Mouse (Mus musculus) urinary bladder, postnatal 0 days (tissue): Measurements from ENCODE around the gene Coq3. TPM values are rescaled to one million over a fixed set of nuclear protein-coding genes. Genes with fewer than 3 reads are reported as not detected.

Source experiments
- polyA plus RNA-seq: library from polyadenylated mRNA; unstranded; fragments of >200 nt; fragmentation: Nextera tagmentation; extraction: Ambion mirVana; gene quantifications from 2 replicates; pipeline ENCODE4 v1.2.1, GENCODE M21; 2015

Gene Coq3
- 13.3 and 14.1 TPM in 2 replicates for polyA plus RNA-seq

DNA sequence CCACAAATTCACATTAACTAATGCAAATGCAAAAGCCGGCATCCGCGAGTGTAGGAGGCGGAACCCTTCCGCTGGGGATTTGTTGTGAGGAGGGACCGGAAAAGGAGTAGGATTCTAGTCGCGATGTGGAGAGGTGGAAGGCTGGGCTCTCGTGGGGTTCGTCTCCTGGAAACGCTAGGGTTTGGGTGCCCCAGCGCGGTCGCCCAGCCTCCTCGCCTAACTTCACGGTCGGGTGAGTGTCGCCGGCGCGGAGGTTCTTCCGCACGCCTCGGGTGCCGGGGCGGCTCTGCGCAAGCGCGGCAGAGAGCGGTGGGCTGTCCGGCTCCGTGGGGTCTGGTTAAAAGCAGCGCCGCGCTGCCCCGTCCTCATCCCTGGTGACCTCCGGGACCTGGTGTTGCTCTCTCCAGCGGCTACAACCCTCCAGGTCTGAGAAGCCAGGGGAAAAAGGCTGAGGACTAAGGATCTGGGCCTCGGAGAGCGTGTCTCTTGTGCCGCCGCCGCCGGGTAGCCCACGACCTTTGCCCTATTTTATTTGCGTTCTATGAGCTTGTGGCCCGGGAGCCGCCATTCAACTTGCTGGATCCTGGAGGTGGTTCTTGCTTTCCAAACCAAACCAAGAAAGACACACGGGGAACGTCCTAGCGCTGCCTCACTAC, at the start of gene Coq3:
TSS of gene Coq3 (plus strand) at position 109 of the 656 bp plus-strand sequence.

DNA sequence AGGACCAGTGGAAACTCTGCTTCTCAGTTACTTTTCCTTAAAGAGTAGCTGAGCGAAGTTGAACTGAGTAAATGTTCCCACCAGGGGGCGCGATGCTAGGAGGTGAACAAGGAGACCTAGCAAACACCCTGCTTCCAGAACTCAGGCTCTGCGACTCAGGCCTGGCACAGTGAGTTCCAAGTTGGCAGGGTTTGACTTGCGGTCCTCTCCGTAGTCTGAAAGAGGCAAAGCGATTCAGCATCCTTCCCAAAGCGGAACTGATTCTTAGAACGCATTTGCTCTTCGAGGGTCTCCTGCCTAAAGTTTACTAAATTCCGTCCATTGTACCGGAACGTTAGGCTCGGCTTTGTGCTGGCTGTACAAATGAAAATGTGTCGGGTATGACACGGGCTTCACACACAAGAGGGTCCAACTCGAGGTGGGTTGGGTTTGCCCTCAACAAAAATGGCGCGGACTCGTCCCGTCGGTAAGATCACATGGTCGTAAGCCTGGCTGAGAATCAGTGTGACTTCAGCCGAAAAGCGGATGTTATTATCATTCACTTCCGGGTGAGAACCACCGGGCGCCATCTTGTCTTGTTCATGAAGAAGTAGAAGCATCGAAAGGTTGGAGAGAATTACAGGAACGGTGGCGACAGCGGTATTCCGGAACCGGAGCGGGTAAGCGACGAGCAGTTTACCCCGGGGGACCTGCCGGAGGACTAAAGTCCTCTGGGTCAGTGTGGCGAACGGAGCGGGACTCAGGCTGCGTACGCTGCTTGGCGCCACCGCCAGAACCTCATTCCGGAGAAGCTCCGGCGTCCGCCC, 31.8 kb upstream of the Coq3 start, which contains the start of gene Pnisr:
TSS of gene Pnisr (plus strand) at position 103 of the 806 bp plus-strand sequence.

GRCm38 (mm10) chr4:21930971-21931771, 51.7 kb downstream of the Coq3 start, which contains the start of gene Faxc:
Gene Faxc, plus strand, starts transcription at chr4:21931329.

Other genes with a start within 250 kb of the Coq3 start
- gene Prdm13, start 193.7 kb upstream of the Coq3 start, polyA plus RNA-seq, result not detected in 2 replicates
- 28.6 and 37.3 TPM in 2 replicates for gene Ccnc, start 152.0 kb upstream of the Coq3 start, polyA plus RNA-seq
- gene Usp45, start 112.5 kb upstream of the Coq3 start, polyA plus RNA-seq, result 4.8 and 4.9 TPM in 2 replicates
- 61.5 and 65.9 TPM in 2 replicates for gene Tstd3, start 112.5 kb upstream of the Coq3 start, polyA plus RNA-seq
- gene Pnisr, start 32.1 kb upstream of the Coq3 start, polyA plus RNA-seq, result 52.0 and 54.6 TPM in 2 replicates
- gene Faxc, start 51.7 kb downstream of the Coq3 start, polyA plus RNA-seq, result 6.4 and 7.7 TPM in 2 replicates